Mouse (Mus musculus): ENCODE results near the gene Grasp.

DNA sequence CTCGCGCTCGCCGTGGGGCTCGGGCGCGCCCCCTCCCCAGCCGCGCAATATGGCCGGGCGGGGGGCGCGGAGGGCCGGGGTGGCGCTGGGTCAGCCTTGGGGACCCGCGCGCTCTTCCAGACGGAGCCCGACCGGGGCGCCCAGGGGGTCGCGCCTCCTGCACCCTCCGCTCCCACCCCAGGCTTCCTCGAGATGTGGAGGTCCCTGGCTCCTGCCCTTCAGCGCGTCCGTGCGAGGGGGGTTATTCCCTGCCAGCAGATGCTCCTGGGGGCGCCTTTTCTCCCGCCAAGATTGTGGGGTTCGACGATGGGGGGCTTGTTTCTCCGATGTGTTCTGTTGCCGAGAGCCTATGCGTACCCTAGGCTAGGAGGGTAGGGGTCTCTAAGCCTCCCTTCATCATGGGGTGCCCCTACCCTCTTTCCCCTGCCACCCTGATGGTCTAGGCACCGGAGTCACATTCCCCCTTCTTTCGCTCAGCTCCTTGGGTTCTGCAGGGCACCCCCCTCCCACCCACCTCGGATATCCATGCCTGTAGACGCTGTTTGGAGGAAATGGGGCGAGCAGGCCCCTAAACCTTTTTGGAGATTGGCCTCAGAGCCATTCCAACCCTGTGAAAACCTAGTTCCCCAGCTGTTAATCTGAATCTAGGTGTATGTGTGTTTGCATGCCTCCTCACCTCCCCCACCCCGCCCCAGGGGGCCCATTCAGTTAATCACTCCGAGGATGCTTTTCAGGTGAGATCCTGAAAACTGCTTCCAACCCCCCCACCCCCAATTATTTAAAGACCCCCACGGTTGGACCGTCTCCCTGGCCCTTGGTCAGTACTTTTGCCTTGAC is 49.5 kb upstream of the Grasp start:
- TF ChIP-seq CTCF (IDR thresholded peaks at IDR 0.05) (no peak), POLR2A (IDR thresholded peaks at IDR 0.05; ENCODE audit: insufficient read depth, low read depth, low read length) (no peak), EP300 (IDR thresholded peaks at IDR 0.05; ENCODE audit: insufficient read depth, low read depth, low read length) (no peak)

Data from heart, adult 2 months (tissue).